Mouse (Mus musculus) lung, postnatal 4 days (tissue): ENCODE results near the gene N4bp3.
"Not testable (repeated sequence)": the region's sequence is repeated elsewhere in the genome, so short reads cannot be mapped to it uniquely, and the experiment has no call there.

Experiments
- DNase-seq, 2 experiments: peaks; one replicate each; pipeline ENCODE4 v3.0.0; 2021

The N4bp3 gene

GRCm38 (mm10) chr11:51627425-51627824 lies 23.2 kb downstream of the N4bp3 start:
- no peak for DNase-seq

DNA sequence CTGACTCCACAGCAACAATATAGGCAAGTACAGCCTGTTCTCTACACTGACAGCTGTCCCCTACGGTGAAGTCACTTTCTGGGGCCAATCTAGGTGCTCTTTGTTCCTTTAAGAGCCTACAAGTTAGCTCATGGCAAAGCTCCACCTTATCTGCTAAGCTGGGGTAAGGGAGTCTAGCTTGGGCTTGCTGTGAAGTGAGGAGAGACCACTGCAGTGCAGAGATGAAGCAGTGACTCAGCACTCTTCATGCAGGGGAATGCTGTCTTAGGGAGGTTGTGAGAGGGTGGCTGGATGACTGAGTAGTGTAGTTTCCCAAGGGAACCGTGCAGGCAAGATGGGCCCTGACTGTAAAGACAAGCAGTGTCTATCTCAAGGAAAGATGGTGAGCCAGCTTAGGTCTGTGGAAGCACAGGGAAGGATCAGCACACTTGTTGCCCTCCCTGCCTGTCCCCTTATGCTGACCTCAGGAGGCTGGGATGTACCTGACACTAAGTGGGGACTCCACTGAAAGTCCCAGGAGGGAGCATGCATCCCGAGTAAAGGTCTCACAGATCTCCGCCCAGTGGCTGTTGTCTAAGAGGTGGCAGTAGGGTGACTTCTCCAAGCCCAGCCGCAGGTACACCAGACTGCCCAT lies 25.3 kb downstream of the N4bp3 start:
- DNase-seq, result peak in 1 of 2 experiments; percentile 16

- peak in 1 of 2 experiments; percentile 35 for DNase-seq
Measured at GRCm38 (mm10) chr11:51622971-51623491, 27.6 kb downstream of the N4bp3 start.

- no peak for DNase-seq
Measured at GRCm38 (mm10) chr11:51621776-51622175, 28.9 kb downstream of the N4bp3 start.

- no peak for DNase-seq
Measured at GRCm38 (mm10) chr11:51620084-51620483, 30.6 kb downstream of the N4bp3 start.

DNA sequence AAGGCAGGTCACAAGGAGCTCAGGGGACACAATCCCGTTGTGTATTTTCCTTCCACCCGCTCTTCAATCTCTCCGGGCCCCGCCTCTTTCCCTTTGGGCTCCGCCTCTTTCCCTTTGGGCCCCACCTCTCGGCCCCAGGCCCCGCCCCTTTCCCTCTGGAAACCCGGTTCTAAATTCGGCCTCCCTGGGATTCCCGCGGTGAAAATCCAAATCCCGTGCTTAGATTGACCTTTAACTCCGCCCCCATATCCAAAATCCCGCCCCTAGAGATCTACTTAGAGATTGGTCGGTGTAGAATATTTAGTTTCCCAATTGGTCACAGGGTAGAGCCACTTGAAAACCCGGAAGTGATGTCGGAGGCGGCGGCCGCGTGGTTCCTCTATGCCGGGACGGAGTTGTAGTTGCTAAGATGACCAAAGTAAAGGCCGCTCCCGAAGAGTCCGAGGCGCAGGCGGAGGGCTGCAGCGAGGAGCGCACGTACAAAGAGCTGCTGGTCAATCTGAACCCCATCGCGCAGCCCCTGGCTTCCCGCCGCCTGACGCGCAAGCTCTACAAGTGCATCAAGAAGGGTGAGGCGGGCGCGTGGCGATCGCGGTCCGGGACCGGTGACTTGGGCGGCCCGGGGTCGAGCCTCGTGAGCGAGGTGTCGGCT lies 31.1 kb downstream of the N4bp3 start, which contains the start of gene Nhp2:
Nhp2 (plus strand) TSS at position 327 of the 652 bp plus-strand sequence.
- peak; percentile 94 to 98 for DNase-seq

DNA sequence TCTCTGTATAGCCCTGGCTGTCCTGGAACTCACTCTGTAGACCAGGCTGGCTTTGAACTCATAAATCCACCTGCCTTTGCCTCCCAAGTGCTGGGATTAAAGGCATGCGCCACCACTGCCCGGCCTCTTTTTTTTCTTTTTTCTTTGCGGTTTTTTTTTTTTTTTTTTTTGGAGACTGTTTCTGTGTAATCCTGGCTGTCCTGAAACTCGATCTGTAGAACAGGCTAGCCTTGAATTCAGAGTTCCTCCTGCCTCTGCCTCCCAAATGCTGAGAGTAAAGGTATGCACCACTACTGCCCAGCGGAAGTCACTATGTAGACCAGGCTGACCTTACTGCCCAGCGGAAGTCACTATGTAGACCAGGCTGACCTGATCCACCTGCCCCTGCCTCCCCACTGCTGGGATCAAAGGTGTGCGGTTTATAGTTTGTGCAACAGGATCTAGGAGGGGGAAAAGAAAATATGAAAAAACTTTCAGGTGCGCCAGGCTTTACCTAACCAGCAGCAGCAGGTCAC lies 31.7 kb downstream of the N4bp3 start:
- no peak for DNase-seq

DNA sequence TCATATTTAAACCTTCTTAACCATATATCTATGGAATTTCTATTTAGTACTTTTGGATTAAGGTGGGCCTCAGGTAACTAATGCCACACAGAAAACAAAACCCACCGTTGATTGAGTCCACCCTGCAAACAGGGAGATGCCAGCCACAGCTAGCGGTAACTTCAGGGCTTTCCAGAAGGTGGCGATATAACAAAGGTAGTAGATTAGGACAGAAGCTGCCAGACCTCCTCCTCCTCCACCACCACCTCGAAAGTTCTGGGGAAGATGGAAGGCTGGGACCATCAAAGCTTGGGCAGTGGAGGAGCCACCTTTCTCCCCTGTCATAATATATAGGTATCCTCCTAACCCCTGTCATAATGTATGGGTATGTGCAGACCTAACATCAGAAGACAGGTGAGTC lies 32.9 kb downstream of the N4bp3 start:
- DNase-seq, result peak in 1 of 2 experiments; percentile 83

- DNase-seq, result not testable (repeated sequence)
Measured at GRCm38 (mm10) chr11:51616113-51616512, 34.5 kb downstream of the N4bp3 start.

DNA sequence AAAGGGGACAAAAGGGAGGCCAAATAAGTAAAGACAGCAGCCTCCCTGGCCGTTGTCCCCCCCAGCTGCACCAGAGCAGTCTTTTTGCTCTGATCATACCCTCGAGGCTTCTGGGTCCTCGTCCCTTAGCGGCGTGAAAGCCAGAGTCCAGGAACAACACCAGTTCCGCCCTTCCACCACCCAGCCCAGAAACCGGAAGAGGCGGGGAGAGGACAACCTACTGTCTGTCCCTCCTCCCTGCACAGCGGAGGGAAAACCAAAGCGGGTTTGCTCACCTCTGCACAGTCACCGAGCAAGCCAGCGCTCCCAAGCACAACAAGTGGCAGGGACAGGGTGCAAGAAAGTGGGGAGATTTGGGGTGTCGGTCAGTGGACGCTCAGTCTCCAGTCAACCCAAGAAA lies 35.0 kb downstream of the N4bp3 start:
- peak; percentile 83 for DNase-seq

- DNase-seq, result peak in 1 of 2 experiments; percentile 25
Measured at GRCm38 (mm10) chr11:51615129-51615528, 35.5 kb downstream of the N4bp3 start.

- no peak for DNase-seq
Measured at GRCm38 (mm10) chr11:51614256-51614655, 36.4 kb downstream of the N4bp3 start.

- not testable (repeated sequence) for DNase-seq
Measured at GRCm38 (mm10) chr11:51609940-51610339, 40.7 kb downstream of the N4bp3 start.

GRCm38 (mm10) chr11:51609266-51609909 lies 41.3 kb downstream of the N4bp3 start:
- no peak for DNase-seq

- DNase-seq, result no peak
Measured at GRCm38 (mm10) chr11:51607096-51607738, 43.4 kb downstream of the N4bp3 start.

- DNase-seq, result peak; percentile 97 to 98
Measured at GRCm38 (mm10) chr11:51606447-51607095, 44.1 kb downstream of the N4bp3 start, which contains the start of gene Hnrnpab. Gene Hnrnpab (minus strand): TSS chr11:51606847.

DNA sequence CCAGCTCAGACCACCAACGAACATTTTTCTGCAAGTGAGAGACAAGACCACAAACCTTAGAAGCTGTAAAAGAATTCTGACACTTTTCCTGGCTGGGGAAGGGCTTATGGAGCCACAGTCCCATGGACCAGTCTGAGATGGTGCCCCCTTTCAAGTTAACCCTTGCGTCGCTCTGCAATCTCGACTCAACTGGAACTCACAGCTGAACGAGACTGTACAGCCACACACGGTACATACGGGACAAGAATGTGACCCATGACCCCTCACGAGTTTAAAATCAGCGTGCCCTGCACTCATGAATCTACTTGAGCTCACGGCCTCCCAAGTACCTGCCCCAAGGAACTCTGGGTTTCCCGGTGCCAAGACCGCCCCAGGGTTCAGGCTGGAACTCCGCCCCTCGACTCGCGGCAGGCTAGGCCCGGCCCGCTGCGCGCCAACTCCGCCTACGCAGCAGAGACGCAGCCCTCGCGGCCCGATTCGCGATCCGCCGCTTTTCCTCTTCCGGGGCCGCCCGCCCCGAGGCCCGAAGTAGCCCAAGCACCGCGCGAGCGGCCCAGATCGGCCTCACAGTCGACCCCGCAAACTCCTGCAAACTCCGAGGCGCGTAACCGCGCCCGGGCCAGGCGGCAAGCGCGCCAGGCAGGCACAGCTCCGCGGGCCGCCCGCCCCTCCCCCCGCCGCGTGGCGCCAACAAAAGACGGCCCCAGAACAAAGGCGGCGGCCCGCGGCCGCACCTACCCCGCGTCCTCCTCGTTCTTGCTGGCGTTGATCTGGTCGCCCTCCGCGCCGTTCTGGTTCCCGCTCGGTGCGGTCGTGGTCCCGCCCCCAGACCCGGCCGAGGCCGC lies 44.8 kb downstream of the N4bp3 start:
- DNase-seq, result peak; percentile 92 to 95

DNA sequence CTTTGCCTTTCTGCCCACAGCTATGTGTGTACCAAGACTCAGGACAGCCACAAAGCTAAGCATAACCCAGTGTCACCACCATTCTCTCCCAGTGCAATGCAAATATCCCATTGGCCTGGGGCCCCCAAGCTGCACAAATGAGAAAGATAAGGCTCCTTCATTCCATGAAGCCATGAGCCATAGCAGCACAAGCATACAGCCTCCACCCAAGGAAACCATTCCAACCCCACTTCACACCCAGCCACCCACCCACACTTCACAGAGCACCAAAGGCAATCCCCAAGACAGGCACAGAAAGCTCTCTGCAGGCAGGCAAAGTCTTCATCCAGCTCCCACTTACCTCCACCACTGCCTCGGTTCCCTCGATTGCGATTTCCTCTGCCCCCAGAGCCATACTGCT lies 48.4 kb downstream of the N4bp3 start:
- DNase-seq, result no peak

DNA sequence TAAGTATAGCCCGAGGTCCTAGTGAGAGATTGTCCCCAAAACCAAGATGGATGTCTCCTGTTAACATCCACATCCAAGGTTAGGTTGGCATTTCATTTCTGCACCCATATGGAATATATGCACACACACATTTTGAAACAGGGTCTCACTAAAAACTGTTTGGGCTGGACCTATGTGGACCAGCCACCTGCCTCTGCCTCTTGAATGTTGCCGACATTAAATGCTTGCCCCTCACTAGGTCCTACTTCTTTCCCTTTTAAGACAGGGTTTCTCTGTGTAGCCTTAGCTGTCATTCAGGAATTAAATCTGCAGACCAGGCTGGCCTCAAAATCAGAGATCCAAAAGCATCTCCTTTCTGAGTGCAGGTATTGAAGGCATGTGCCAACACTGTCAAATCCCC lies 53.1 kb downstream of the N4bp3 start:
- DNase-seq, result no peak

DNA sequence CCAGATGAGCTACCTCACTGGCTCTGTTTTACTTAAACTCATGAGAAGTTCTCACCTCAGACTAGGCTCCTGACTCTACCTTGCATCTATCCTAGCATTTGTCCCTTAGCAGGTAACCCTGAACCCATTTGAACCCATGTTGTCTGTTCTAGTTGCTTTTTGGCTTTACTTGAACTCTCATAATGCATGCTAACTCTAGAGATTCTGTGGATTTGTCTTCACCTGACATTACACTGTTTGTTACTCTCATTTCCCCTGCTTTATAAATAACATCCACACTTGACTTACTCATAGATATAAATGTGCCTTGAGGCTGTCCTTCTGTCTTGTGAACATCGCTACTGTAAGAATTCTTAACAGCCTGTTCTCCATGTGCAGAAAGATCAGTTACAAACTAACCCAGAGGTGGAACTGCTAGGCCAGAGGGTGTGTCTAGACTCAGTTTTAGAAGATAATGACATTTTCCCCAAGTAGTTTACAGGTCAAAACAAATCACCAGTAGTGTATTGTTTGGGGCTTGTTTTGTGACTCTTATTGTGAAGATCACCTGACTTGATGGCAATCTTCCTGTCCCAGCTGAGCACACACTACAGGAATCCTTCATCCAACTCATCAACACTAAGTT lies 55.1 kb downstream of the N4bp3 start:
- DNase-seq, result no peak
